Mouse (Mus musculus): ENCODE data around the gene Rtn4ip1.
"Not testable (repeated sequence)": the region's sequence is repeated elsewhere in the genome, so short reads cannot be mapped to it uniquely, and the experiment has no call there.

Gene Rtn4ip1

DNA sequence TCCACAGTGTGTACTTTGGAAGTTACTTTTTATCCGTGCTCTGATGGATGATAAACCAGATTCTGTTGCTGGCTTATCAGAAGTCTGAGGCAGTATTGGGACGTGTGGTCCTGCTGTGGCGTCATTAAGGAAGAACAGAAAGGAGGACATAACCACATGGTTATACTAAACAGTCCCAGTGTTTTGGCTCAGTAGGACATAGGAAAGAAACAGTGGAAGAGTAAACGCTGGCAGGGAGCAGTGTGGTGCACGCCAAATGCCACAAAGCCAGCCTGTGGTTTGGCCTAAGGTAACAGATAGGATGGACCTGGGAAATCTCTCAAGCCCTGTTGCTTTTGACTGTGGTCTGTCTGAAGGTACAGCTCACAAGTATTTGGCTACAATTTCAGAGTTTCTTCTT is 27.0 kb downstream of the Rtn4ip1 start:
- DNase-seq (ENCODE audit: low read depth, low spot score), result no peak

DNA sequence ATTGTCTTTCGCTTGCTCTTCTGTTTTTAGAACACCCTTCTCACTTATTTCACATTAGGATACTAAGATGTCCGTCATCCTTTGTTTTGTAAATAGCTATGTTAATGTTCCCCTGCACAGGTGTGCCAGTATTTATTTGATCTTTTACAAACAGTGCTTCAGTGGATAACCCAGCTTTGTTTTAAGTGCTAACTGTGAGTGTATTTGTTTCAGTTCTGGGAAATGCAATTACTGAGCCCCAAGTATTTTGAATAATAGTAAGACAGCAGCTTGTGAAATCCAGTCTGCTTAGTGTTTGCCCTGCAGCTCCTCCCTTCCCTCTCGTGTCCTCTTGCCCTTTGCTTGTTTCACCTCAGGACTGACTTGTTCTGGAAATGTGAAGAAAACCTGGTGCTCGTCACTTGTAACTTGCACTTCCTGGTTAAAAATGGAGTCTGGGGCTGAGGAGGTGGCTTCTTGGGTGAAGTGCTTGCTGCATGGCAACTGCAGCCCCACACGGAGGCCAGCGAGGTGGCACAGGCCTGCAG is 37.6 kb downstream of the Rtn4ip1 start:
- no peak for DNase-seq (ENCODE audit: low read depth, low spot score)

GRCm38 (mm10) chr10:43943736-43944135 is 42.1 kb downstream of the Rtn4ip1 start:
- peak; percentile 51 for DNase-seq (ENCODE audit: low read depth, low spot score)

GRCm38 (mm10) chr10:43945435-43945834 is 43.8 kb downstream of the Rtn4ip1 start:
- DNase-seq (ENCODE audit: low read depth, low spot score), result no peak

- peak; percentile 83 for DNase-seq (ENCODE audit: low read depth, low spot score)
Observed at GRCm38 (mm10) chr10:43953942-43954341, 52.3 kb downstream of the Rtn4ip1 start.

GRCm38 (mm10) chr10:43964943-43965342 is 63.3 kb downstream of the Rtn4ip1 start:
- no peak for DNase-seq (ENCODE audit: low read depth, low spot score)

DNA sequence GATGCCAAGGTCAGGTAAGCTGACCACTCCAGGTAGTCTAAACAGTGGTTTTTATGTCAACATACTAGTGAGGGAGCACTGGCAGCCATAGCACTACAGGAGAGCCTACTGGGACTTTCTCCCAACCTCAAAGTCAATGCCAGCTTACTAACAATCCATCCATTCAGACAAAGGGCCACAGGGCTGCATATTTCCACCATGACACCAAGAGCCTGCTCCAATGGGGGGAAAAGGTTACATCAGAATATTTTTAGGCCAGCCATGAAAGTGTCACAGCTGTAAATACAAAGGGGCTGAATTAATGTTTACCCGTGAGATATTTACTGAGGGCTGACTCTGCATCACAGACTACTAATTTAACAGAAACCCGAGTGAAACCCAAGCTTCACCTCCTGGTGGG is 71.6 kb downstream of the Rtn4ip1 start:
- peak; percentile 69 for DNase-seq (ENCODE audit: low read depth, low spot score)

GRCm38 (mm10) chr10:43977353-43977752 is 75.7 kb downstream of the Rtn4ip1 start:
- peak; percentile 83 for DNase-seq (ENCODE audit: low read depth, low spot score)

- DNase-seq (ENCODE audit: low read depth, low spot score), result no peak
Observed at GRCm38 (mm10) chr10:43980080-43980479, 78.5 kb downstream of the Rtn4ip1 start.

GRCm38 (mm10) chr10:43980742-43981141 is 79.1 kb downstream of the Rtn4ip1 start:
- not testable (repeated sequence) for DNase-seq (ENCODE audit: low read depth, low spot score)

GRCm38 (mm10) chr10:43982470-43982869 is 80.9 kb downstream of the Rtn4ip1 start:
- no peak for DNase-seq (ENCODE audit: low read depth, low spot score)

DNA sequence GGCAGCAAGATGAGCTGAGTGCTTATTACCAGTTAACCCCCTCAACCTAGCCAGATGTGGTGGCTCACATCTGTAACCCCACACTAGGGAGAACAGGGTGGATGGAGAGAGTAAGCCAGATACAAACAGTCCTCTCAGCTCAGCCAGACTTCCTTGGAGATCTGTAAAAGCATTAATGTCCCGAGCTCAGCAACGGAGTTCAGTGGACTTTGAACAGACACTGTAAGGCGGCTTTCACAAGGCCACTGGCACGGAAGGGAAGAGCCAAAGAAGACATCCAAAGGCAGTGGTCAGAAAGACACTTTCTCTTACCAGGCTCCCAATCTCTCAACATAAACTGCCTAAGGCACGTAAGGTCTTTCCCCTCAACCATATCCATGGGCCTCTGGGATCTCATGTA is 81.6 kb downstream of the Rtn4ip1 start:
- DNase-seq (ENCODE audit: low read depth, low spot score), result no peak

DNA sequence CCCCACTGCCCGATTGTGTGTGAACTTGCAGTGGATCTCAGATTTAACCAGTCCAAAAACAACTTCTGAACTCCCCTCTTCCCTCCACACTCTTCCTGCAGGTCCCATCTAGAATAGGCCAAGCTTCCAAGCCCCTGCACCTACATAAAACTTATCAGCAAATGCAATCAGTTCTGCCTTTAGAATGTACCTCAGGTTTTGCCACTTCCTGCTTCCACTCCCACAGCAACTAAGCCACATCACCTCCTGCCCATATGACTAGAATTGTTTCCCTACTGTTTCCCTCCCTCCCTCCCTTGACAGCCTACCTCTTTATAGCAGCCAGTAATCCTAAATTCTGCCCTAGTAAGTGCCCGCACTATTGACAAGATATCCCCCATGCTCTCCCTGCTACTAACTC is 82.3 kb downstream of the Rtn4ip1 start:
- DNase-seq (ENCODE audit: low read depth, low spot score), result no peak

GRCm38 (mm10) chr10:43991268-43991667 is 89.7 kb downstream of the Rtn4ip1 start:
- no peak for DNase-seq (ENCODE audit: low read depth, low spot score)

- DNase-seq (ENCODE audit: low read depth, low spot score), result no peak
Observed at GRCm38 (mm10) chr10:43992506-43992905, 90.9 kb downstream of the Rtn4ip1 start.

GRCm38 (mm10) chr10:43993198-43993597 is 91.6 kb downstream of the Rtn4ip1 start:
- no peak for DNase-seq (ENCODE audit: low read depth, low spot score)

GRCm38 (mm10) chr10:43995858-43996650 is 94.4 kb downstream of the Rtn4ip1 start:
- DNase-seq (ENCODE audit: low read depth, low spot score), result no peak

- no peak for DNase-seq (ENCODE audit: low read depth, low spot score)
Observed at GRCm38 (mm10) chr10:43997276-43997675, 95.7 kb downstream of the Rtn4ip1 start.

DNA sequence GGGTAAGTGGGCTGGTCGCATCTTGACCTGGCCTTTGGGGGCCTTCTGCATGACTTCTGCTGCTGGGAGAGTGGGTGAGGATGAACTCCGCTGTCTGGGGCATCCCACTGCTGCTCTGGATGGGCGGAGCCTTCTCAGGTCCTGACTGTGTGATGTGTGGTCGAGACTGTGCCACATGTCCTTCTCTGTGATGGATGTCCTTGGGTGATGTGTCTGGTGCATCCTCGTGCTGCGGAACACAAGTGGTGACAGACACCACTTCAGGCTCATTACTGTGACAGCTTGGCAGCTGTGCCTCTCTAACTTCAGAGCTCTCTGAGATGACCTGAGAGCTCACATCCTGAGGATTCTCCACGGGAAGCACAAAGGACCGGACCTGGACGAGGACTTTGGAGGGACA is 96.4 kb downstream of the Rtn4ip1 start:
- peak; percentile 6 for DNase-seq (ENCODE audit: low read depth, low spot score)

- DNase-seq (ENCODE audit: low read depth, low spot score), result peak; percentile 86
Observed at GRCm38 (mm10) chr10:43998503-43999082, 97.0 kb downstream of the Rtn4ip1 start.

DNA sequence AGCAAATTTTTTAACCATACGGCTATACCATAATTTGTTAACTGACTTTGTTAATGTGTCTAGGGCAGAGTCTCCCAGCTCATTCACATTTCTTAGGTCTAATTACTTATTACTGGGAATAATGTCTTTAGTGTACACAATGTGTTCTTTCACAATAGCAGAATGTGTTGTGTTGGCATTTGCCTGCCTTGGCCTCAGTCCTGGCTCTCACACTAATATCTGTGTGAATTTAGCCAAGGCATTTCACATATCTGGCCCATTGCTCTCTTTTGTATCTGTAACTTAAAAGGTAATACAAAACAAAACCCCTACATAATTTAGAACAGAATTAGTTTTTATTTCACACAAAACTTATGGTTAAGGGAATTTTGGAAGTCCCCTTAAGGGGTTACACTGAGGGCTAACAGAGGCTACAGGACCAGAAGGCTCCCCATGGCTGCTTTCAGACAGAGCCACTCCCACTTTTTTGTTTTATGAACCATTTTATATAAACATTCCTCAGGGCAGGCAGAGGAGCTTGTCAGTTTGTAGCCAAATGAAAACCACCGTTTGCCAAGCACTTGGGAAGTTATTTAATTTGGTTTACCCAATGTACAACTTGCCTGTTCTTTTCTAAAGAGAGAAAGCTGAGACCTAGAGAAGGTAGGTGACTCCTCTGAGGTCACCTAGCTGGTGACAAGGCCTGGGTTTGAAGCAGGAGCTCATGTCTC is 98.7 kb downstream of the Rtn4ip1 start:
- peak; percentile 64 for DNase-seq (ENCODE audit: low read depth, low spot score)
